Mouse (Mus musculus): ENCODE data around the gene Grin3b. TPM values are rescaled to one million over a fixed set of nuclear protein-coding genes. Genes with fewer than 3 reads are reported as not detected.
"Not testable (repeated sequence)": the region's sequence is repeated elsewhere in the genome, so short reads cannot be mapped to it uniquely, and the experiment has no call there.

Gene Grin3b
- total RNA-seq, 2 experiments from 2014 or later, result not detected

DNA sequence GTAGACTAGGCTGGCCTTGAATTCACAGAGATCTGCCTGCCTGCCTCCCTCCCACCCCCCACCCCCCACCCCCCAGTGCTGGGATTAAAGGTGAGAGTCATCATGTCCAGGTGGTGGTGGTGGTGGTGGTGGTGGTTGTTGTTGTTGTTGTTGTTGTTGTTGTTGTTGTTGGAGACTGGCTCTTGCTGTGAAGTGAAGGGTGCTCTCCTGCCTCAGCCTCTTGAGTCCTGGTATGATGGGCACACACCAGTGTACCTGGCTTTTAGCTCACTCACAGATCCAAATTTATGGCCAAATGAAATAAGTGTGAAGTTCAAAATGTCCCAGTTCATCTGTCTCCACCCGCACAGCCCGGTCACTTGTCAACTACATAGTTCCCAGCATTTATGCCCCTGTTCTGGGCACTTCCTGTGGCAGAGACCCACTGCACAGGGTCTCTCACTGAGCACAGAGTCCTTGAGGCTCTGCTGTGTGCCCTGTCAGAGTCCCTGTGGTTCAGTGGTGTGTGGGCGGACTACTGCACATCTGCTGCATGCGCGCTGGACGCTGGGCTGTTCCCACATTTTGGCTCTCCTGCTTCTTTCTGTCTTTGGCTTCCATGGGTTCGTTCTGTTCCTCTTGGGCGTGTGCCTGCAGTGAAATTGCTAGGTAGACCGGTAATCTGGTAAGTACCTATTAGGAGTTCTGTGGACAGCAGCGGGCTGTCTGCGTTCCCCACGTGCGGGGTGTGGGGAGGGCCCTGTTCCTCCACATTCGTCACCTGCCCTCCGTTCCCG lies 35.5 kb upstream of the Grin3b start:
- ATAC-seq (replicated peaks; ENCODE audit: poor library complexity), result no peak

GRCm38 (mm10) chr10:79936284-79936910 lies 34.1 kb upstream of the Grin3b start:
- ATAC-seq (replicated peaks; ENCODE audit: poor library complexity), result no peak

- peak; percentile 79 for ATAC-seq (replicated peaks; ENCODE audit: poor library complexity)
Observed at GRCm38 (mm10) chr10:79936911-79937441, 33.5 kb upstream of the Grin3b start.

GRCm38 (mm10) chr10:79937775-79938526 lies 32.6 kb upstream of the Grin3b start:
- 0 out of 2 replicates have a peak, but pooled peaks have one; percentile 15 for ATAC-seq (replicated peaks; ENCODE audit: poor library complexity)

DNA sequence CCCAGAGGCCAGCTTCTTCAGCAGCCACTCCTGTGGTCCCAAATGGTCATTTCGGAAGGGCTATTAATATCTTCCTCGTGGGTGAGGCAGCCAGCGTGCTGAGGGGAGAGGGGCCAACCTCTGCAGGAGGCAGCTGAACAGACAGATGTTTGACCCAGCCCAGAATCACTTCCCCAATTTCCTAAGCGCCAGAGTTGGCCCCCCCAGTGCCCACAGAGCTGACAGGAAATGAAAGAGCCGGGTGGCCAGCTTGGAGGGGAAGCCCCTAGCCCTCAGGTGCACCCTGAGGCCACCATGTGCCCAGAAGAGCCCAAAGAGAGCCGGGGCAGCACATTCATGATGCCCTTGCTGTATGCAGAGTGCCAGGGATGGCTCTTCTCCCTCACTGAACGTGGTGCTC lies 29.8 kb upstream of the Grin3b start:
- peak; percentile 59 for ATAC-seq (replicated peaks; ENCODE audit: poor library complexity)

DNA sequence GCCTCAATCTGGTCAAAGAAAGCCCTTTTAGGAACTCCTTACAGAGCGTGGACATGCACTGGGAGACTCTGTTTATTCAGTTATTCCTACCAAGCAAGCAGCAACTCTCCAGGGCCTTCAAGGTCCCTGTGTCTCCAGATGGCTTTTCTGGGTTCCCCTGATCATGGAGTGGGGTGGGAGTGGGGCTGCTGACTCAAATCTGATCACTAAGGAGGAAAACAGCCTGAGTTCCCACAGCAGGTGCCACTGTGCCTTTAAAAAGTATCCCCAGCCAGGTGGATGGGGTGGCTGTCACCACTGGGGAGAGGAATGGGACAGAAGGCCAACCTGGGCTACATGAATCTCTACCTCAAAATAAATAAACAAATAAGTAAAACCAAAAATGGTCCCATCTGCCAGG lies 27.5 kb upstream of the Grin3b start:
- no peak for ATAC-seq (replicated peaks; ENCODE audit: poor library complexity)

DNA sequence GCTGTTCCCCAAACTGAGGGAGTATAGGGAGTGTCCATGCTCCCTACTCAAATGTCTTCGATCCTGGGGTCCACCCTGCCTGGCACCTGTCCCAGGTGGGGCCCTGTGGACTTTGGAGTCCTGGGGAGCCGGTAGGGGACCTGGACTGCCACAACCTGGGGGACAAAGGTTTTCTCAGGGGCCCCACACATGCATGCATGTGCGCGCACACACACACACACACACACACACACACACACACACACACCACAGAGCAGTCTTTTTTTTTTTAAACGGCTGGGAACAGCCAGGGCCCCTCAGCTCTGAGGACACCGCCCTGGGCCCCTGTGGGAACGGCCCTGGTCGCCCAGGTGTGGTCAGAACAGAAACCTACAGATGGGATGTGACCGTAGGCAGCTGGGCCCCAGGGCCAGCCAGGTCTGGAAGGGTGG lies 27.0 kb upstream of the Grin3b start:
- no peak for ATAC-seq (replicated peaks; ENCODE audit: poor library complexity)

GRCm38 (mm10) chr10:79945507-79946234 lies 24.8 kb upstream of the Grin3b start:
- 0 out of 2 replicates have a peak, but pooled peaks have one; percentile 12 for ATAC-seq (replicated peaks; ENCODE audit: poor library complexity)

DNA sequence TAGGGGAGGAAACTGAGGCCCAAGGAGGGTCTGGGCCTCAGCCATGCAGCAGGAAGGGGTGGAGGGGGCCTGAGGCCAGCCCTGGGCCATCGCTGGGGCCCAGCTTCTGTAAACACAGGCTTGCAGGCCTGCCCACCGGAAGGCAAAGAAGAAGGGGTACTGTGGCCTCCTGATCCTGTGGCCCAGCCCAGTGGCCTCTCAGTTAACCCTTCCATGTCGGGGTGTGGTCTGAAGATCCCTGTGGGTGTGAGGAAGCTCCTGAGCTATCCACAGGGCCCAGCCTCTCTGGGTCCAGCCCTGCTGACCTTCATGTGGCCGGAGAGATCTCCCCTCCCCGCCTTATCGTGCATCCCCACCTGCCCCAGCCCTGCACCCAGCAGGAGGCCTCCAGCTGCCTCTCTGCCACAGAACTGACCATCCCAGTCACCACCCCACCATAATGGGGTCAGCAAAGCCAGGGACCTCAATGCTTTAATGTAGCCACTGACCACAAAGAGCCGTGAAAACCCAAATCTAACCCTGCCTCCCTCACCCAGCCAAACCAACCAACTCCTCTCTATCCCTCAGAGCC lies 23.7 kb upstream of the Grin3b start:
- ATAC-seq (replicated peaks; ENCODE audit: poor library complexity), result peak; percentile 47

- no peak for ATAC-seq (replicated peaks; ENCODE audit: poor library complexity)
Observed at GRCm38 (mm10) chr10:79947502-79947901, 23.0 kb upstream of the Grin3b start.

DNA sequence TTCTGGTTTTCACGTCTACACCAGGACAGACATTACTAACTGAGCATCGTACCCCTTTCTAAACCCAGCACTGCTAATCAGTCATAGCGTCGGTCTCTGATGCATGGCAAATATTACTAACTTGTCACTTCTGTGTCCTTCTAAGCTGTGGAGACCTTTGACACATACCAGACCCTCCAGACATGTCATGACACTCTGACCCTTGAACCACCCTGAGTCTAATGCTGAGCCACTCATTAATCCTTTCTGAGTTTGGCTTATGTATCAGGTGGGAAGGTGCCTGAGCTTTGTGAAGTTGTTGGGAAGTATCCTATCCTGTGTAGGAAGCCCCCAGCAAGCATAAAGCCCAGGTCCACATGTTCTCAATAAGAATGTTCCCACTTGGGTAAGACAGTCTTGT lies 20.6 kb upstream of the Grin3b start:
- ATAC-seq (replicated peaks; ENCODE audit: poor library complexity), result no peak

- no peak for ATAC-seq (replicated peaks; ENCODE audit: poor library complexity)
Observed at GRCm38 (mm10) chr10:79950661-79951060, 19.9 kb upstream of the Grin3b start.

DNA sequence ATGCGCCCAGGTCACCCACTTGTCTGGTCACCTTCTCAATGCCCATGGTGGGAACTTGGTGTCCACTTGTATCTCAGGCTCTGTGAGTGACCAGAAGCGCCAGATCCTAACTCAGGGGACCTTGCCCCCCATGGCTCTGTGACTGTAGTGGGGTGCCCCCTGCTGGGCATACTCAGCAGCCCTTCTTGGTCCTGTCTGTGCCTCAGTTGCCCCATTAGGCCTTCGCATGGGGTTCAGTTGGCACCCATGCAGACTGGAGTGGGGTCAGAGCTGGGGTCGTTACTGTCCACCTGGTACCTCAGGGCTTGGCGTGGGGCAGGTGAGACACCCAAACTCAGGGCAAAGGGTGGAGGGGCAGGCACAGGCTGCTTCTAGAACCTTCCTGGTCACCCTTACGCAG lies 16.6 kb upstream of the Grin3b start:
- ATAC-seq (replicated peaks; ENCODE audit: poor library complexity), result no peak

DNA sequence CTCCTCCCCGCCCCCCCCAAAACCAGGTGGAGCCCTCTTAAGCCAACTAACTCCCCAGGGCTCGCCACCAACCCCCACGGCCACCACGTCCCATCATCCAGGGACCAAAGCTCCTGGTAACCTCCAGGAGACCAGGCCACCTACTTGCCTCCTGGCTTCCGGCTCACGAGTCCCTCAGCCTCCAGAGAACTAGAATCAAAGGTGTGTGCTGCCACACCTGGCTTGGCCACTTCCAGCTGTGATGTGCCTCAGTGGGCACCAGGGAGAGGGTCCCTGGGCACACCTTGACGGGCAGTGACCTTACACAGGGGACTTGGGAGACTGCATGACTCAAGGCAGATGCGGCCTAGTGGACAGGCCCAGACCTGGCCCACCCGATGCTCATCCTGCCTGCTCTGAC lies 14.8 kb upstream of the Grin3b start:
- no peak for ATAC-seq (replicated peaks; ENCODE audit: poor library complexity)

- no peak for ATAC-seq (replicated peaks; ENCODE audit: poor library complexity)
Observed at GRCm38 (mm10) chr10:79956643-79957154, 13.8 kb upstream of the Grin3b start.

GRCm38 (mm10) chr10:79958140-79958816 lies 12.2 kb upstream of the Grin3b start:
- peak; percentile 69 for ATAC-seq (replicated peaks; ENCODE audit: poor library complexity)

- not testable (repeated sequence) for ATAC-seq (replicated peaks; ENCODE audit: poor library complexity)
Observed at GRCm38 (mm10) chr10:79959412-79959811, 11.1 kb upstream of the Grin3b start.

GRCm38 (mm10) chr10:79959847-79960601 lies 10.5 kb upstream of the Grin3b start, which contains the start of gene Wdr18:
Wdr18 (plus strand) TSS chr10:79960152.
- ATAC-seq (replicated peaks; ENCODE audit: poor library complexity), result peak; percentile 86
